Mouse (Mus musculus) right cerebral cortex, adult 2 months (tissue): ENCODE measurements at regions not wholly inside any gene's neighbourhood (a gene's known extent, or its start where the extent isn't known, plus 50 kb on each side); places are given as distances from the start of the nearest gene placed in this dataset.

Experiments used
- DNase-seq, 2 experiments: peaks; one replicate each; pipeline ENCODE4 v3.0.0; 2021 to 2022; ENCODE audit warnings: low spot score in 2 of 2

- peak; percentile 1 to 4 for DNase-seq
These were observed 640.0 kb upstream of the Pcdh17 start for GRCm38 (mm10) chr14:83803412-83803811.
